Mouse (Mus musculus): ENCODE measurements around the gene Cyth1.

DNA sequence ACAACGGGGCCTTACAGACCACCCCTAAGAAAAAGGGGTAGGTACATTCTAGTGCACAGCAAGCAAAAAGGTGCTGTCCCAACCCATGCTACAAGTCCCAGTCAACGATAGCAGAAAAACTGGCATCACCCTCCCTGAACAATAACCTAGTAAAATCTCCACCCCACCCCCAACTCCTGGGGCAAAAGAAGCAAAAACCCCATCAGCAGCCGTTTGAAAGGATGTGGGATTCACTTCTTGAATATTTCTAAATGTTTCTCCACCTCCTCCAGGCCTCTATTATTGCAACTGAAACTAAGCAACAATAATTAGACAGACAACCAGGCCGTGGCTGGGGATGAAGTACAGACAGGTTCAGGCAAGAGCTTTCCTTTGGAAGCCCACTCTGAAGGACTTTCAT is 8.0 kb downstream of the Cyth1 start:
- no peak for TF ChIP-seq CTCF (IDR thresholded peaks at IDR 0.05; ENCODE audit: insufficient read depth, low read depth, low read length)
- no peak for TF ChIP-seq POLR2A (IDR thresholded peaks at IDR 0.05; ENCODE audit: insufficient read depth, low read depth, low read length)

Data from olfactory bulb, adult 2 months (tissue).